Comparison of ENCODE assay signal across 8 mouse cellular contexts in the genomic region with DNA sequence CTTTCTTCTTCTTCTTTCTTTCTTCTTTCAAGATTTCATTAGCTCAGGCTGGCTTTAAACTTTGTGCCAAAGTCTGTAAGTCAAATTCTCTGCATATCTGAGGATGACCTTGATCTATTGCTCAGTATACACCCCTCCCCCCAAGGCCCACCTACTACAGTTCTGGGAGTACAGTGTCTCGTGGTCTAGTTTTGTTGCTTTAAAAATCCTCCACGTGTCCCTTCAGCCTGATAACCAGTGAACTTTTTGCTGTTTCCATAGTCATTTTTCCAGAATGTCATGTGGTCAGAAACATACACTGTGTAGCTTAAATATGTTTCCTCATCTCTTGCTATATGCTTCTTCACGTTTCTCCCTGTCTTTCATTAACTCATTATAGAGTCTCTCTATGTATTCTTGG. TPM values are rescaled to one million over a fixed set of nuclear protein-coding genes. Genes with fewer than 3 reads are reported as not detected.
DNase-seq lines count a peak whose midpoint lies in the region; ATAC-seq and TF ChIP-seq lines count a peak whose summit lies in the region.

No protein-coding gene starts in this region.

- no peak for ATAC-seq in kidney, embryonic 16.5 days (ENCODE audit: low FRiP score, low TSS enrichment)
- no peak for ATAC-seq in hindbrain, postnatal 0 days
- ATAC-seq in midbrain, embryonic 15.5 days (replicated peaks), result no peak

- H3K9ac ChIP-seq in kidney, embryonic 16.5 days (replicated peaks; ENCODE audit: low read length), result peak overlapping the region; percentile 100; the same call in 1 of the 2 replicates
- H3K9ac ChIP-seq in hindbrain, postnatal 0 days (replicated peaks; ENCODE audit: low read length), result no peak overlapping the region
- peak overlapping the region; percentile 86; the same call in 1 of the 2 replicates for H3K9ac ChIP-seq in midbrain, embryonic 15.5 days

- H3K36me3 ChIP-seq in kidney, embryonic 16.5 days (ENCODE audit: insufficient read depth, low read length), result no peaks in the 10 kb centered on the region
- no peaks in the 10 kb centered on the region for H3K36me3 ChIP-seq in hindbrain, postnatal 0 days (ENCODE audit: insufficient read depth, low read length)
- H3K36me3 ChIP-seq in midbrain, embryonic 15.5 days (replicated peaks), result no peaks in the 10 kb centered on the region

- H3K27me3 ChIP-seq in kidney, embryonic 16.5 days (ENCODE audit: insufficient read depth, low read length), result no peaks in the 10 kb centered on the region
- no peaks in the 10 kb centered on the region for H3K27me3 ChIP-seq in hindbrain, postnatal 0 days (ENCODE audit: insufficient read depth, low read length)
- H3K27me3 ChIP-seq in midbrain, embryonic 15.5 days (replicated peaks), result no peaks in the 10 kb centered on the region

- H3K9me3 ChIP-seq in kidney, embryonic 16.5 days (ENCODE audit: low read length), result no peaks in the 10 kb centered on the region
- no peaks in the 10 kb centered on the region for H3K9me3 ChIP-seq in hindbrain, postnatal 0 days (ENCODE audit: low read length)
- H3K9me3 ChIP-seq in midbrain, embryonic 15.5 days, result no peaks in the 10 kb centered on the region

- no peak for DNase-seq in kidney, adult 18-20 months
- peak; percentile 57 for DNase-seq in adrenal gland, postnatal 14 days
- no peak for DNase-seq in hindbrain, postnatal 0 days (ENCODE audit: low spot score)
- no peak for DNase-seq in spleen, adult 12 weeks (ENCODE audit: low spot score)
- no peak for DNase-seq in cerebellum, adult 11 months
- DNase-seq in testis, postnatal 10 days (ENCODE audit: low spot score), result no peak

- no peak for TF ChIP-seq CTCF in hindbrain, postnatal 0 days (IDR thresholded peaks at IDR 0.05; ENCODE audit: low read depth)

- 45% methylated on average over 3 of the region's 3 CpGs for WGBS in kidney, embryonic 16.5 days
- WGBS in hindbrain, postnatal 0 days, result 68% methylated on average over 3 of the region's 3 CpGs
- 54% methylated on average over 3 of the region's 3 CpGs for WGBS in midbrain, embryonic 15.5 days

- no peak overlapping the region for H3K4me3 ChIP-seq in kidney, embryonic 16.5 days (ENCODE audit: low read length)
- no peak overlapping the region for H3K4me3 ChIP-seq in hindbrain, postnatal 0 days (ENCODE audit: low read length)
- peak overlapping the region; percentile 93; the same call in 1 of the 2 replicates for H3K4me3 ChIP-seq in midbrain, embryonic 15.5 days

- H3K4me2 ChIP-seq in kidney, embryonic 16.5 days (replicated peaks; ENCODE audit: low read depth, low read length), result peak overlapping the region; percentile 82; the same call in 1 of the 2 replicates
- peak overlapping the region; percentile 71; the same call in 1 of the 2 replicates for H3K4me2 ChIP-seq in hindbrain, postnatal 0 days (ENCODE audit: low read depth, low read length)
- peak overlapping the region; percentile 53 for H3K4me2 ChIP-seq in midbrain, embryonic 15.5 days

- H3K4me1 ChIP-seq in kidney, embryonic 16.5 days (ENCODE audit: insufficient read depth, low read length), result peaks cover 33% of the 10 kb centered on the region
- H3K4me1 ChIP-seq in hindbrain, postnatal 0 days (ENCODE audit: insufficient read depth, low read length), result peaks cover 12% of the 10 kb centered on the region
- H3K4me1 ChIP-seq in midbrain, embryonic 15.5 days, result peaks cover 27% of the 10 kb centered on the region

- no peak overlapping the region for H3K27ac ChIP-seq in kidney, embryonic 16.5 days (ENCODE audit: low read length)
- peak overlapping the region; percentile 91 for H3K27ac ChIP-seq in hindbrain, postnatal 0 days
- H3K27ac ChIP-seq in midbrain, embryonic 15.5 days, result peak overlapping the region; percentile 94

RNA-seq across cellular contexts. Expression of a gene that starts 1.0 kb away (rescaled TPM):
- 12.3 and 13.6 TPM in 2 replicates for polyA plus RNA-seq in kidney, embryonic 16.5 days (2015; fragmentation: Nextera tagmentation; extraction: Ambion mirVana)
- total RNA-seq in adrenal gland, postnatal 14 days (2021), result 54.8 and 59.2 TPM in 2 replicates
- total RNA-seq in hindbrain, postnatal 0 days (2014; rRNA removed), result 136 and 147 TPM in 2 replicates
- 30.1 and 31.1 TPM in 2 replicates for polyA plus RNA-seq in hindbrain, postnatal 0 days (2015; fragmentation: Nextera tagmentation; extraction: Ambion mirVana)
- polyA plus RNA-seq in midbrain, embryonic 15.5 days (2015; fragmentation: Nextera tagmentation; extraction: Ambion mirVana), result 35.1 and 47.1 TPM in 2 replicates

RNA-seq across cellular contexts. Expression of a gene that starts 39.1 kb away (rescaled TPM):
- 12.6 and 15.4 TPM in 2 replicates for polyA plus RNA-seq in kidney, embryonic 16.5 days (2015; fragmentation: Nextera tagmentation; extraction: Ambion mirVana)
- 0.26 and 2.0 TPM in 2 replicates for total RNA-seq in adrenal gland, postnatal 14 days (2021)
- not detected in 2 replicates for total RNA-seq in hindbrain, postnatal 0 days (2014; rRNA removed)
- polyA plus RNA-seq in hindbrain, postnatal 0 days (2015; fragmentation: Nextera tagmentation; extraction: Ambion mirVana), result 0.05 TPM in 2 replicates
- 0.05 and 0.10 TPM in 2 replicates for polyA plus RNA-seq in midbrain, embryonic 15.5 days (2015; fragmentation: Nextera tagmentation; extraction: Ambion mirVana)

Comparison
In these comparisons a context has a peak if more than half of its experiments do, and no peak if none do; other contexts are left out.
1. RNA of a gene that starts 39.1 kb away (polyA plus RNA-seq): 12.6 to 15.4 TPM in kidney, embryonic 16.5 days; 0.05 to 0.10 TPM in midbrain, embryonic 15.5 days and 0.05 TPM in hindbrain, postnatal 0 days; every median in the first group is over 10 times any median in the second.
2. Peak in every context shown above with its lines, with median percentiles within 50 percentile points of each other: H3K4me2 ChIP-seq.